Mouse (Mus musculus): Measurements from ENCODE around the gene Fen1. TPM values are rescaled to one million over a fixed set of nuclear protein-coding genes. Genes with fewer than 3 reads are reported as not detected.

Gene Fen1
- polyA plus RNA-seq, 1 experiment from 2014 or later = 114 TPM

DNA sequence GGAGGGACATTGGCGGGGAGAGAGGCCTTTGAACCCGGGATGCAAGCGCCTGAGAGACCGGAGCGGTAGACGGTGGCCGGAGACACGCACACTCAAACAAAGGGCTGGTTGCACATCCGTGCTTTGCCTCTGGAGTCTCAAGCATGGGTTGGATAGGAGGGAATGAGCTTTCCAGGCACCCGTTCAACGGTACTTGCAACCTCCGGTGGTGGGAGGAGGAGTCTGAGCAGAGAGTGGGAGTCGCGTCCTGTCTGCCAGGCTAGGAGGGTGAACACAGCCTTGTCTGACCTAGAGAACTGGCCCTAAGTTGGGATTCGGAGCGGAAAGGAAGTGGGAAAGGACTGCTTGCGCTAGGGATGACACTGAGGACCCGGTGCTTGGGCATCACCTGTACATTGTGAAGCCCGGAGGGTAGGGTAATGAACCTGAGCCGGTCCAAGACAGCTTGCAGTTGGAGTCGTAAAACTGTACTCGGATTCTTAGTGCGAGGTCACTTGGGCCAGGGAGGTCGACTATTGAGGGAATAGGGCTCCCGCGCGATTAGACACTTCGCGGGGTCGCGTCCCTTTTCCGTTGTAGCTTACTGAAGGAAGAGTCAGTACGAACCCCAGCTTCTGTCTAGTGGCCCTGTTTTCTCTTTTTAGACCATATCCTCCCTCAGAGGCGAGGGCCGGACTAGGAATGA is 20.5 kb downstream of the Fen1 start:
- Histone ChIP-seq H3K36me3 (ENCODE audit: insufficient read depth) (peaks cover 40% of the 10 kb centered on the region), H3K27me3 (ENCODE audit: insufficient read depth, low read length) (no peaks in the 10 kb centered on the region), H3K27ac (ENCODE audit: low read depth) (peak overlapping the region; percentile 95), H3K9me3 (ENCODE audit: low read depth, low read length) (no peaks in the 10 kb centered on the region), H3K4me3 (ENCODE audit: low read depth, low read length) (peak overlapping the region; percentile 93), H3K9ac (peak overlapping the region; percentile 89), H3K4me1 (ENCODE audit: insufficient read depth) (0 out of 2 replicates have a peak, but pooled peaks cover 7% of the 10 kb centered on the region), H3K4me2 (peak overlapping the region; percentile 92)
- 1% methylated on average over 35 of the region's 35 CpGs for WGBS
- TF ChIP-seq CTCF (IDR thresholded peaks at IDR 0.05; ENCODE audit: low read depth) = no peak
- ATAC-seq (ENCODE audit: insufficient read depth) (peak; percentile 76), DNase-seq (peak; percentile 82)

DNA sequence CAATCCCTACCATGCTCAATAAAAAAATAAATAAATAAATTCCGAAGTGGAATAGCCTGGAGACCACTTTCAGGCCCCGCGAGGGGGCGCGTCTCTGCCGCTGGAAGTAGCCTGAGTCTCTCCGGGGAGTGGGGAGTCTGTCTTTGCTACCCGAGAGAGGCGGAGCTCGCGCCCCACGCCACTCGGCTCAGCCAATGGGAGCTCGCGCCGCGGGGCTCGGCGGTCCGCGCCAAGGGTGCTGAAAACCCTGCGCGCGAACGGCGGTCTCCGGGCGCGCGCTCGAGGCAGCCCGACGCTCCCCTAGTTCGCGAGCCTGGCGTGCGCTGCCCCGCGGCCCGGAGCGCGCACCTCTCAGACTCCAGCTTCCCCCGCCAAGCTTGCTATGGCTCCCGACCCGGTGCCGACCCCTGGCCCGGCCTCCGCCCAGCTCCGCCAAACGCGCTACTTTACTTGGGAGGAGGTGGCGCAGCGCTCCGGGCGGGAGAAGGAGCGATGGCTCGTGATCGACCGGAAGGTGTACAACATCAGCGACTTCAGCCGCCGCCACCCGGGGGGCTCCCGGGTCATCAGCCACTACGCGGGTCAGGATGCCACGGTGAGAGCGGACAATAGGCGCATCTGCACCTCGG is 21.2 kb downstream of the Fen1 start, which contains the start of gene Fads1:
Gene Fads1 (plus strand): TSS at position 219 of the 629 bp plus-strand sequence.
- Histone ChIP-seq H3K27ac (ENCODE audit: low read depth) (peak within 1 kb of the TSS; percentile 95), H3K27me3 (ENCODE audit: insufficient read depth, low read length) (no peaks in the 10 kb centered on the region), H3K4me2 (peak within 1 kb of the TSS; percentile 92), H3K4me1 (ENCODE audit: insufficient read depth) (0 out of 2 replicates have a peak, but pooled peaks cover 7% of the 10 kb centered on the region), H3K36me3 (ENCODE audit: insufficient read depth) (peaks cover 34% of the 10 kb centered on the region), H3K4me3 (ENCODE audit: low read depth, low read length) (peak within 1 kb of the TSS; percentile 93), H3K9me3 (ENCODE audit: low read depth, low read length) (no peaks in the 10 kb centered on the region), H3K9ac (peak within 1 kb of the TSS; percentile 89)
- ATAC-seq (ENCODE audit: insufficient read depth) = peak; percentile 96
- peak; percentile 98 for DNase-seq
- peak; percentile 62 for TF ChIP-seq CTCF (IDR thresholded peaks at IDR 0.05; ENCODE audit: low read depth)
- WGBS = under 1% methylated on average over 70 of the region's 70 CpGs

DNA sequence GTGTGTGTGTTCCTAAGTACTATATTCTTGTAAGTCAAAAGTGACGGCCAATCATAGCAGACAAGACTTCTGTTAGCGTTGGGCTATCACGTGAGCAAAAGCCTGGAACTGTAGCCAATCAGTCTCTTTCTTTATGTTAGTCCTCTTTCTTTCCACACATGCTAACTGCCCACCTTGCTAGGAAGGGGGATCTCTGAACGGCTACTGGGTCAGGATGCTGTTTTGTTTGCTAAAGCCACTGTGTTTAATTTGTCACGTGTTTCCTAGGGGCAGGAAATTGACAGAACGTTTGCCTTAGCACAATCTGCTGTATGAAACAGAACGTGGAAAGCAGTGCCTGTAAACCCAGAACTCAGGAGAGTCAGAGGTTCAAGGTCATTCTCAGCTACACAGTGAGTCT is 21.8 kb downstream of the Fen1 start:
- peaks cover 27% of the 10 kb centered on the region for H3K36me3 ChIP-seq (ENCODE audit: insufficient read depth)
- 0 out of 2 replicates have a peak, but pooled peaks cover 10% of the 10 kb centered on the region for H3K4me1 ChIP-seq (ENCODE audit: insufficient read depth)
- ATAC-seq (ENCODE audit: insufficient read depth) = no peak
- 29% methylated on average over 7 of the region's 7 CpGs for WGBS
- peak overlapping the region; percentile 93 for H3K4me3 ChIP-seq (ENCODE audit: low read depth, low read length)
- no peaks in the 10 kb centered on the region for H3K9me3 ChIP-seq (ENCODE audit: low read depth, low read length)
- peak overlapping the region; percentile 7; the same call in 1 of the 2 replicates for H3K9ac ChIP-seq
- no peak overlapping the region; the same call in 1 of the 2 replicates for H3K27ac ChIP-seq (ENCODE audit: low read depth)
- no peaks in the 10 kb centered on the region for H3K27me3 ChIP-seq (ENCODE audit: insufficient read depth, low read length)
- DNase-seq = no peak
- TF ChIP-seq CTCF (IDR thresholded peaks at IDR 0.05; ENCODE audit: low read depth) = no peak
- H3K4me2 ChIP-seq = peak overlapping the region; percentile 92

DNA sequence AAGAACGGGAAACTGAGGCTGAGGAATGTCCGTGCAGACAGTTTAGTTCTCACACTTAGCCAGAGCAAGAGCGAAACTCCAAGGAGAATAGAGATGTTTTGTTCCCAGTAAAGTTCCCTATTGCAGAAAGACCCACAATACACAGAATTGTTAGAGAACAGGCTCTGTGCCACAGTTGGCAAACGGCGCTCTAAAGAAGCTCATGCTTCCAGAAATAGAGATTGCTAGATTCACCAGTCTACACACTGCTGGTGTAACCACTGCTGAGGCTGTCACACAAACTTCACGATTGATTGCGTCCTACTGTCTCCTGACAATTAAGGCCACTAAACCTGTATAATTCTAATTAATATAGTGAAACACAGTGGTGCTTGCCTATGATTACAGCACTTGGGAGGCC is 22.7 kb downstream of the Fen1 start:
- Histone ChIP-seq H3K4me2 (no peak overlapping the region), H3K4me3 (ENCODE audit: low read depth, low read length) (no peak overlapping the region), H3K36me3 (ENCODE audit: insufficient read depth) (peaks cover 18% of the 10 kb centered on the region), H3K27ac (ENCODE audit: low read depth) (no peak overlapping the region), H3K9ac (no peak overlapping the region), H3K4me1 (ENCODE audit: insufficient read depth) (0 out of 2 replicates have a peak, but pooled peaks cover 13% of the 10 kb centered on the region), H3K9me3 (ENCODE audit: low read depth, low read length) (no peaks in the 10 kb centered on the region), H3K27me3 (ENCODE audit: insufficient read depth, low read length) (no peaks in the 10 kb centered on the region)
- no peak for TF ChIP-seq CTCF (IDR thresholded peaks at IDR 0.05; ENCODE audit: low read depth)
- DNase-seq (no peak), ATAC-seq (ENCODE audit: insufficient read depth) (no peak)
- 87% methylated on average over 7 of the region's 7 CpGs for WGBS

DNA sequence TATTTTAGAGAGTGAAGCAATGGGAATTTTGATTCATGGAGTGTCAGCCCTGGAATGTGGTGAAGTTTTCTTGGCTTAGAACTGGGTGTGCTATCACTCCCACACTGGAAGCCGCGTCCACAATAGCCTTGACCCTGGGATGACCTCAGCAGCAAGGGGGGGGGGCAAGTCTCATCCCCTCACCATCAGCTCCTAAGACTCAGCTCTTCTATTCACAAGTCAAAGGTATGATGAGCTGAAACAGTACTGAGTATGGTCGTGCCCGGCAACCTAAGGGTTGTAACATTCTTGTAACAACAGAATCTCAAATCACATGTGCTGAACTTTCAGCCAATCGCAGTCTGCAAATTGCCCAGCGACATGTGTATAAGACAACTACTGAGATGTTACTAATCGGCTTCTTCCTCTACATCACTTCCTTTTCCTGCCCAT is 27.0 kb downstream of the Fen1 start:
- peak; percentile 85 for ATAC-seq (ENCODE audit: insufficient read depth)
- peak overlapping the region; percentile 78 for H3K27ac ChIP-seq (ENCODE audit: low read depth)
- H3K4me2 ChIP-seq = peak overlapping the region; percentile 42

DNA sequence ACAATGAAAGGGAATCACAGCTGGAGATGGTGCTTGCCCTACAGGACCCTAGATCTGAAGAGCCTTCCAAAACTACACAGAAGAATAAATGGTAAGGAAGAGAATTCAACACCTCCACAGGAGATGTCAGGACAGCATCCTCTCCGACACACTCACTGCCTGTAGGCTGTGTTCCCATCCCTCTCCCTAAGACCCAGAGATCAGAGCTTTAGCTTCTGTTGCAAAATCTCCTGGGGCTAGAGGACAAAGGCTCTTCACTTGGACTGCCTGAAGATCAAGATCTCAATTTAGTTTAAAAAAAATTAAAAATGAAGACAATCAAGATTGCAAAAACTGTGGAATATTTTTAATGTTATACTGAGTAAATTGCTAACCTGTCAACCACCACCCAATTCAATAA is 27.5 kb downstream of the Fen1 start:
- Histone ChIP-seq H3K27ac (ENCODE audit: low read depth) (peak overlapping the region; percentile 58), H3K9ac (no peak overlapping the region), H3K4me2 (peak overlapping the region; percentile 42; the same call in 1 of the 2 replicates), H3K27me3 (ENCODE audit: insufficient read depth, low read length) (no peaks in the 10 kb centered on the region), H3K9me3 (ENCODE audit: low read depth, low read length) (no peaks in the 10 kb centered on the region), H3K4me1 (ENCODE audit: insufficient read depth) (0 out of 2 replicates have a peak, but pooled peaks cover 6% of the 10 kb centered on the region), H3K36me3 (ENCODE audit: insufficient read depth) (no peaks in the 10 kb centered on the region), H3K4me3 (ENCODE audit: low read depth, low read length) (no peak overlapping the region)
- 35% methylated on average over 1 of the region's 1 CpGs for WGBS
- TF ChIP-seq CTCF (IDR thresholded peaks at IDR 0.05; ENCODE audit: low read depth) = no peak
- DNase-seq (peak; percentile 48), ATAC-seq (ENCODE audit: insufficient read depth) (peak; percentile 78)

More for the DNA sequence above, 27.0 kb downstream of the Fen1 start:
- no peaks in the 10 kb centered on the region for H3K36me3 ChIP-seq (ENCODE audit: insufficient read depth)
- 0 out of 2 replicates have a peak, but pooled peaks cover 6% of the 10 kb centered on the region for H3K4me1 ChIP-seq (ENCODE audit: insufficient read depth)
- H3K9ac ChIP-seq = no peak overlapping the region
- DNase-seq = peak; percentile 83
- no peaks in the 10 kb centered on the region for H3K9me3 ChIP-seq (ENCODE audit: low read depth, low read length)
- TF ChIP-seq CTCF (IDR thresholded peaks at IDR 0.05; ENCODE audit: low read depth) = no peak
- H3K27me3 ChIP-seq (ENCODE audit: insufficient read depth, low read length) = no peaks in the 10 kb centered on the region
- 28% methylated on average over 7 of the region's 7 CpGs for WGBS
- H3K4me3 ChIP-seq (ENCODE audit: low read depth, low read length) = no peak overlapping the region

DNA sequence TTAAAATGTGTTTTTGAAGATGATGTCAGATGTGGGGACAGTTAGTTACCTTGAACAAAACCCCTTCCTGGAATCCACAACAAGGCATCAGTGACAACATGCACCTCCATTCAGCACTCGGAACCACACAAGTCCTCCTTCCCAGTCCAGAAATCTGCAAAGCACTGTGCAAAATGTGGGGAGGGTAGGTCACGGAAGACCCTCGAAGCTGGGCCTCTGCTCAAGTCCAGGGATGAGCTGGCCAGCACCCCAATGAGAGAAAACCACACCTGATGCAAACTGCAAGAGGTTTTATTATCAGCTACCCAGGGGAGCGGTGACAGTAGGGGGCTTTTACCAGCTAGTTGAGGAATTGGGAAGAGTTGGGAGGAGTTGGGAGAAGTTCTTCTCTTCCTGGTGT is 29.0 kb downstream of the Fen1 start:
- Histone ChIP-seq H3K27me3 (ENCODE audit: insufficient read depth, low read length) (no peaks in the 10 kb centered on the region), H3K9me3 (ENCODE audit: low read depth, low read length) (no peaks in the 10 kb centered on the region), H3K36me3 (ENCODE audit: insufficient read depth) (no peaks in the 10 kb centered on the region), H3K9ac (no peak overlapping the region), H3K4me2 (no peak overlapping the region), H3K4me3 (ENCODE audit: low read depth, low read length) (no peak overlapping the region), H3K27ac (ENCODE audit: low read depth) (no peak overlapping the region), H3K4me1 (ENCODE audit: insufficient read depth) (0 out of 2 replicates have a peak, but pooled peaks cover 6% of the 10 kb centered on the region)
- WGBS = 67% methylated on average over 4 of the region's 4 CpGs
- DNase-seq (no peak), ATAC-seq (ENCODE audit: insufficient read depth) (no peak)
- no peak for TF ChIP-seq CTCF (IDR thresholded peaks at IDR 0.05; ENCODE audit: low read depth)

Measured in lung, embryonic 14.5 days (tissue).